Mouse (Mus musculus) spleen, adult 2 months (tissue): ENCODE measurements at regions not wholly inside any gene's neighbourhood (a gene's known extent, or its start where the extent isn't known, plus 50 kb on each side); places are given as distances from the start of the nearest gene placed in this dataset.

Source experiments
- DNase-seq, 2 experiments: peaks; one replicate each; pipeline versions ENCODE4 v3.0.0 to v3.0.0-alpha.2; 2012 to 2021; ENCODE audit warnings: low spot score in 2 of 2, low read depth in 1 of 2
- H3K27ac ChIP-seq: fragments of 200-500 bp; 2 replicates; pipeline ENCODE4 v1.5.1; 2012; ENCODE audit warnings: low read length, inconsistent platforms; ENCODE audit not compliant: insufficient read depth
- H3K27me3 ChIP-seq: fragments of 200-500 bp; 2 replicates; pipeline ENCODE4 v1.6.1; 2012; ENCODE audit warnings: mild to moderate bottlenecking, moderate library complexity, low read length, inconsistent platforms; ENCODE audit not compliant: control insufficient read depth, insufficient read depth
- H3K36me3 ChIP-seq: fragments of 200-500 bp; 2 replicates; pipeline ENCODE4 v1.6.1; 2012; ENCODE audit warnings: mild to moderate bottlenecking, low read length, inconsistent platforms; ENCODE audit not compliant: control insufficient read depth, insufficient read depth
- H3K4me1 ChIP-seq: fragments of 200-500 bp; 2 replicates; pipeline ENCODE4 v1.6.1; 2011; ENCODE audit warnings: inconsistent platforms; ENCODE audit not compliant: control insufficient read depth, insufficient read depth, insufficient read length
- H3K4me3 ChIP-seq: fragments of 200-500 bp; 2 replicates; pipeline ENCODE4 v1.5.1; 2011; ENCODE audit warnings: mild to moderate bottlenecking, inconsistent platforms; ENCODE audit not compliant: insufficient read depth, insufficient read length; ENCODE audit errors: extremely low read depth
- CTCF ChIP-seq: fragments of 200-500 bp; IDR thresholded peaks from 2 replicates; pipeline ENCODE4 v1.5.1; 2011; ENCODE audit warnings: mild to moderate bottlenecking, inconsistent platforms; ENCODE audit not compliant: insufficient read depth, insufficient read length, insufficient replicate concordance; ENCODE audit errors: extremely low read depth
- POLR2A ChIP-seq: fragments of 200-500 bp; IDR thresholded peaks from 2 replicates; pipeline ENCODE4 v1.6.1; 2011; ENCODE audit warnings: low read depth, low read length, inconsistent platforms
- WGBS: fragments of 180-500 bp; shearing (Covaris S2); methylation state at CpG from one replicate; pipeline ENCODE4 v1.1.7; 2018; 5-methylcytosine and 5-hydroxymethylcytosine counted together

DNA sequence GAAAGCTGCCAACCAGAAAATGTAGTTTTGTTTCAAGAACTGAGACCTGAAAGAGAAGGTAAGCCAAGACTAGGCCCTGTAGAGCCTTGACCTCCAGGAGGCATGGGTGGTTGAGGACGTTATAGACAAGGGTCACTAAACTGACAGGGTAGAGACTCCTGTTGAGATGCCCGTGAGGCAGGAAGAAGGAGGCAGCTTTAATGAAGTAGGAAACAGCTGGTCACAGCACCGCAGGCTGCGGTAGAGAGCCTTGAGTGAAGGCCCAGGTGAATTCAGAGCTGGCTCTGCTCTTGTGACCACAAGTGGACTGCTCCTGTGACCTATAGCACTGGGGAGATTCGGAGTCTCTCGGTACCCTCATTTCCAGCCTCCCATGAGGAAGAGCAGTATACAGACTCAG, 53.7 kb upstream of the Eomes start:
- Histone ChIP-seq H3K27me3 (no peaks in the 10 kb centered on the region), H3K36me3 (no peaks in the 10 kb centered on the region), H3K4me1 (no peaks in the 10 kb centered on the region; the same call in 1 of the 2 replicates), H3K27ac (no peak overlapping the region), H3K4me3 (no peak overlapping the region)
- WGBS: 14% methylated on average over 6 of the region's 6 CpGs
- TF ChIP-seq POLR2A (no peak), CTCF (no peak)
- no peak for DNase-seq
